Mouse (Mus musculus) stomach, embryonic 15.5 days (tissue): Measurements from ENCODE around the gene Slc6a20b. TPM values are rescaled to one million over a fixed set of nuclear protein-coding genes. Genes with fewer than 3 reads are reported as not detected.

Experiments used
- ATAC-seq: fragments of 200-750 bp; cut with Nextera tagmentation; 2 replicates; pipeline ENCODE4 v1.8.0; 2017; ENCODE audit warnings: low read depth, moderate number of reproducible peaks, moderate TSS enrichment; ENCODE audit not compliant: insufficient read depth, low FRiP score
- H3K27ac ChIP-seq: fragments of 300-500 bp; sonication (generic); 2 replicates; pipeline ENCODE4 v1.5.1; 2015; ENCODE audit warnings: mild to moderate bottlenecking, inconsistent platforms
- H3K27me3 ChIP-seq: fragments of 300-500 bp; sonication (generic); replicated peaks from 2 replicates; pipeline ENCODE4 v1.6.1; 2015; ENCODE audit warnings: inconsistent platforms
- H3K36me3 ChIP-seq: fragments of 300-500 bp; sonication (generic); 2 replicates; pipeline ENCODE4 v1.6.1; 2015; ENCODE audit warnings: inconsistent platforms
- H3K4me1 ChIP-seq: fragments of 300-500 bp; sonication (generic); 2 replicates; pipeline ENCODE4 v1.6.1; 2015; ENCODE audit warnings: inconsistent platforms
- H3K4me2 ChIP-seq: fragments of 300-500 bp; sonication (generic); 2 replicates; pipeline ENCODE4 v1.6.1; 2015; ENCODE audit warnings: mild to moderate bottlenecking, inconsistent platforms
- H3K4me3 ChIP-seq: fragments of 300-500 bp; sonication (generic); replicated peaks from 2 replicates; pipeline ENCODE4 v1.5.1; 2015; ENCODE audit warnings: inconsistent platforms
- H3K9ac ChIP-seq: fragments of 300-500 bp; sonication (generic); 2 replicates; pipeline ENCODE4 v1.6.1; 2015; ENCODE audit warnings: inconsistent platforms
- H3K9me3 ChIP-seq: fragments of 300-500 bp; sonication (generic); 2 replicates; pipeline ENCODE4 v1.6.1; 2016; ENCODE audit warnings: inconsistent platforms
- WGBS: fragments of 180-500 bp; shearing (Covaris S2); methylation state at CpG from one replicate; pipeline ENCODE4 v1.1.7; 2015; 5-methylcytosine and 5-hydroxymethylcytosine counted together
- polyA plus RNA-seq: library from polyadenylated mRNA; unstranded; fragments of >200 nt; fragmentation: Nextera tagmentation; extraction: Ambion mirVana; gene quantifications from 2 replicates; pipeline ENCODE4 v1.2.1, GENCODE M21; 2015

The Slc6a20b gene
- polyA plus RNA-seq, 1 experiment from 2014 or later = 0.28 TPM

DNA sequence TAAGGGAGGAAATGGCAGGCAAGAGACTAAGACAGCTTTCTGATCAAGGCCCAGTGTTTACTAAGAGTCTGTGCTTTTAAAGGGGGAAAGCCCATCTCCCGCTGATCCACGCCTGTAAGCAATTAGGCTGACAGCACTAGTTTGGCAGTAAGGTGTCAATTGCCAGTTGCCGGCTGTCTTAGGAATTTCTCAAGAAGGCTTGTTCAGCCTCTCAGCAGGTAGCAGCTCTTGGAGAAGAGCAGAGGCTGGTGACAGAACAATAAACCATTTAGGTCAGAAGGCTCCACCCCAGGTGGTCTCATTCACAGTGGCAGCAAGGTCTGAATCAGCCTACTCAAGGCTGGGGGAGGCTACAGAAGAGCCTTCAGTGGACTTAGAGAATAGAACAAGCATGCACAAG is 77.8 kb downstream of the Slc6a20b start:
- Histone ChIP-seq H3K4me1 (no peaks in the 10 kb centered on the region), H3K9me3 (no peaks in the 10 kb centered on the region), H3K4me3 (no peak overlapping the region), H3K9ac (no peak overlapping the region), H3K27ac (no peak overlapping the region), H3K27me3 (no peaks in the 10 kb centered on the region), H3K36me3 (peaks cover 20% of the 10 kb centered on the region), H3K4me2 (no peak overlapping the region)
- ATAC-seq = no peak
- WGBS = 56% methylated on average over 3 of the region's 3 CpGs

Other genes with a start within 250 kb of the Slc6a20b start
- 46.1 and 49.9 TPM in 2 replicates for gene Limd1, start 153.9 kb downstream of the Slc6a20b start, polyA plus RNA-seq
- gene Sacm1l, start 102.8 kb downstream of the Slc6a20b start, polyA plus RNA-seq = 52.3 and 56.5 TPM in 2 replicates
- gene Ccr9, start 45.9 kb upstream of the Slc6a20b start, polyA plus RNA-seq = 0.34 and 0.41 TPM in 2 replicates
- 3.8 and 4.9 TPM in 2 replicates for gene Slc6a20a, start 46.3 kb upstream of the Slc6a20b start, polyA plus RNA-seq
- gene Lztfl1, start 85.1 kb upstream of the Slc6a20b start, polyA plus RNA-seq = 48.4 and 53.3 TPM in 2 replicates
- gene Cxcr6, start 173.9 kb upstream of the Slc6a20b start, polyA plus RNA-seq = 0.88 and 1.1 TPM in 2 replicates
- gene Fyco1, start 219.3 kb upstream of the Slc6a20b start, polyA plus RNA-seq = 15.6 and 16.3 TPM in 2 replicates
- not detected in 2 replicates for gene Xcr1, start 229.5 kb upstream of the Slc6a20b start, polyA plus RNA-seq